Mouse (Mus musculus) right cerebral cortex, postnatal 36 days (tissue): ENCODE results near the gene Tceal3.
"Not testable (repeated sequence)": the region's sequence is repeated elsewhere in the genome, so short reads cannot be mapped to it uniquely, and the experiment has no call there.

ENCODE experiments used
- DNase-seq, 2 experiments: peaks; one replicate each; pipeline ENCODE4 v3.0.0; 2022; ENCODE audit warnings: low spot score in 2 of 2, mixed read lengths in 1 of 2

The Tceal3 gene

GRCm38 (mm10) chrX:136707446-136708167 is 117.0 kb downstream of the Tceal3 start, which contains the start of gene Tceal1:
Gene Tceal1, plus strand, starts transcription at chrX:136707982.
- DNase-seq = peak; percentile 53 to 61

- peak; percentile 9 to 10 for DNase-seq
These were observed 117.6 kb downstream of the Tceal3 start for GRCm38 (mm10) chrX:136708168-136708681.

GRCm38 (mm10) chrX:136708782-136709181 is 118.1 kb downstream of the Tceal3 start:
- no peak for DNase-seq

- DNase-seq = not testable (repeated sequence)
These were observed 124.3 kb downstream of the Tceal3 start for GRCm38 (mm10) chrX:136714742-136715474.
